Mouse (Mus musculus): ENCODE data around the gene Fam131c. TPM values are rescaled to one million over a fixed set of nuclear protein-coding genes. Genes with fewer than 3 reads are reported as not detected.

Fam131c gene
- polyA plus RNA-seq, 1 experiment from 2014 or later: not detected

DNA sequence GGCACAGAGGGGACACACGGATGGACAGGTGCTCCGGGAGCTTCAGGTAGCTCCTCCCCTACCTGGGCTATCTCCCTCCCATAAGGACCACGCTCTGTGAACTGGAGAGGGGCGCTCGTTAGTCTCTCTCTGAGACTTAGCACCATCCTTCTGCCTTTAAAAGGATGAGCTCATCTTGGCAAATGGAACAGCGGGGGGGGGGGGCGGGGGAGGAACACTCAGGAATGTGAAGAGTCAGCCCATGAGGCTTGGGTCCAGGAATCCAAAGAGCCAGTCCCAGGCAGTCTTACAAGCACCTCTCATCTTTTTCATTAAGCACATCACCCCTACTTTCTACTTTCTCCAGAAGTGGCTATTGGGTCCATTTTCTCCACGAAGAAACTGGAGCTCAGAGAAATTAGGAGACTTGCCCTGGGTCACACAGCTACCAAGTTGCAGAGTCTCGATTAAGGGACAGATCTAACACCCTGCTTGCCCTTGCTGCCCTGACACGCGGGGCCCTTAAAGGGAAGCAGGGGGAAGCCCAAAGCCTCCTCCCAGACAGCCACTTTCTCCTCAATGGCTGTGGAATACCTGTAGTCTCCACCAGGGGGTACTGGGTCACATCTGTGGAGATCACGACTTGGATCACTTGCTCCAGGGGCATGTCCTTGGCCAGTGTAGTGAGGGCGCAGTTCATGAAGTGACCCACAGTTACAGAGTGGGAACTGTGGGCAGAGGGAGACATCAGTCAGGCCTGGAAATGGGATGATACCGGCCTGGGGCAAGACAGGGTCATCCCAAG is 38.7 kb downstream of the Fam131c start:
- no peak overlapping the region for H3K27ac ChIP-seq (ENCODE audit: low read length)
- no peak for ATAC-seq (ENCODE audit: low read depth)
- H3K9ac ChIP-seq (ENCODE audit: low read depth, low read length): no peak overlapping the region
- H3K9me3 ChIP-seq (replicated peaks; ENCODE audit: control insufficient read depth, low read length): no peaks in the 10 kb centered on the region
- WGBS (ENCODE audit: insufficient replicate concordance): 34% methylated on average over 14 of the region's 14 CpGs
- no peaks in the 10 kb centered on the region for H3K36me3 ChIP-seq (ENCODE audit: control insufficient read depth, insufficient read depth)
- H3K4me1 ChIP-seq (ENCODE audit: control insufficient read depth, low read depth, low read length): peaks cover 2% of the 10 kb centered on the region; the same call in 1 of the 2 replicates
- no peak overlapping the region for H3K4me3 ChIP-seq (ENCODE audit: low read depth, low read length)
- no peak overlapping the region for H3K4me2 ChIP-seq (ENCODE audit: low read depth, low read length)
- peaks cover 4% of the 10 kb centered on the region; the same call in 1 of the 2 replicates for H3K27me3 ChIP-seq (ENCODE audit: control insufficient read depth, insufficient read depth, low read depth, low read length)

DNA sequence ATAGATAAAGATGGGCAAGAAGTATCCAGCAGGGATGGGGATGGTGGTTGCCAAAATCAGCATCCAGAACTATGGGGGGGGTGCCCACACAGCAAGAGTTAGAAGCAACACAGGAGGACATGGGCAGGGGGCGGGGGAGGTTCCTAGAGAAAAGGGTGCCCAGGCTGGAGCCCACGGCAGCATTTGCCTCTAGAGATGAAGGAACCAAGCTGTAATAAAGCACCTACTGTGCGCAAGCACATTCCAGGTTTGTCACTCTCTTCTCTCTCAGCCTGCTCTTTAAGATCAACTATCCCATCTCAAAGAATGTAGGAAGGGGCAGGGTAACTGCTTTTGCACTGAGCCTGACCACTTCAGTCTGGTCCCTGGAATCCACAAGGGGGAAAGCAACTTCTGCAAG is 40.6 kb downstream of the Fam131c start:
- WGBS (ENCODE audit: insufficient replicate concordance): 71% methylated on average over 3 of the region's 3 CpGs
- H3K27ac ChIP-seq (ENCODE audit: low read length): no peak overlapping the region
- no peak overlapping the region for H3K9ac ChIP-seq (ENCODE audit: low read depth, low read length)
- H3K4me3 ChIP-seq (ENCODE audit: low read depth, low read length): no peak overlapping the region
- no peaks in the 10 kb centered on the region for H3K36me3 ChIP-seq (ENCODE audit: control insufficient read depth, insufficient read depth)
- H3K27me3 ChIP-seq (ENCODE audit: control insufficient read depth, insufficient read depth, low read depth, low read length): peaks cover 4% of the 10 kb centered on the region; the same call in 1 of the 2 replicates
- H3K4me1 ChIP-seq (ENCODE audit: control insufficient read depth, low read depth, low read length): peaks cover 2% of the 10 kb centered on the region; the same call in 1 of the 2 replicates
- no peak overlapping the region for H3K4me2 ChIP-seq (ENCODE audit: low read depth, low read length)
- no peaks in the 10 kb centered on the region for H3K9me3 ChIP-seq (replicated peaks; ENCODE audit: control insufficient read depth, low read length)
- ATAC-seq (ENCODE audit: low read depth): no peak

DNA sequence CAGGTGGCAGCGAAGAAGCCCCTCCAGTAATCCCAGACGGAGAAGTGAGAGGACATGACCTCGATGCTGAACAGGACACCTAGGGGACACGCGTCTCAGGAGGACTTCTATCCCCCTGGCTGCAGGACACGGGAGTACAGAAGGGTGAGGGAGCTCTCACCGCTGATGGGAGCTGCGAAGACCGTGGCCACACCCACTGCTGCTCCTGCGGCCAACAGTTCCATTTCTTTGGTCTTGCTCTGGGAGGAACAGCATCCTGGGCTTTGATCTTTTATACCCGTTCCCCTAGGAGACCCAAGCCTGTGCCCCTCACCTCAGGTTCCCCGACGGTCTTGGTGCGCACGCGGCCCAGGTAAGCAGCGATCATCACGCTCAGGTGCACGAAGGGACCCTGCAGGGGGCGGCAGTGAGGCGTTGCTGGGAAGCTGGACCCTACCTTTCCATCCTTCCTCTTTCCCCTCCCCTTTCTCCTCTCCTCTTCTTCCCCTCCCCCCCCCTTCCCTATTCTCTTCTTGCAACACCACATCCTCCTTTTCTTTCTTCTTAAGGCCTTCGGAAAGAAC is 43.5 kb downstream of the Fam131c start:
- H3K9me3 ChIP-seq (replicated peaks; ENCODE audit: control insufficient read depth, low read length): no peaks in the 10 kb centered on the region
- H3K27ac ChIP-seq (ENCODE audit: low read length): no peak overlapping the region
- peaks cover 4% of the 10 kb centered on the region; the same call in 1 of the 2 replicates for H3K27me3 ChIP-seq (ENCODE audit: control insufficient read depth, insufficient read depth, low read depth, low read length)
- no peak overlapping the region for H3K9ac ChIP-seq (ENCODE audit: low read depth, low read length)
- ATAC-seq (ENCODE audit: low read depth): no peak
- no peaks in the 10 kb centered on the region for H3K36me3 ChIP-seq (ENCODE audit: control insufficient read depth, insufficient read depth)
- H3K4me2 ChIP-seq (ENCODE audit: low read depth, low read length): no peak overlapping the region
- WGBS (ENCODE audit: insufficient replicate concordance): 18% methylated on average over 22 of the region's 22 CpGs
- no peaks in the 10 kb centered on the region for H3K4me1 ChIP-seq (ENCODE audit: control insufficient read depth, low read depth, low read length)
- H3K4me3 ChIP-seq (ENCODE audit: low read depth, low read length): no peak overlapping the region

DNA sequence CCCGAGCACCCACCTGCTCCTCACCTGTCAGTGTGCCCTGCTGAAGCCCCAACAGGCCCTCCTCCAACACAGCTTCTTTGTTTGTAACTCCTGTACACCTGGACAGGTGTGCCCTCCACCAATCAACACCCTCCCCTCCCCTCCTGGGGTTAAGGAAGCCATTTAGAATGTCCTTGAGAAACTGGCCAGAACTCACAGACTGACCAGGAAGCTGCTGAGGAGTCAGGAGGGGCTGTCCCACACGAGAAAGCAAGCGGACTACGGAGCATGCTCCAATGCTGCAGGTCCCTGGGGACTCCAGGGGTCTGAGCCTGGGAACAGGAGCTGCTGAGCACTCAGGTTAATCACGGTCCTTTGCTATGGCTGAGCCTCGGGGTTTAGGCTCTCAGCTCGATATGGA is 47.9 kb downstream of the Fam131c start, which contains the start of gene Clcnkb:
TSS of gene Clcnkb (minus strand) at position 91 of the 400 bp plus-strand sequence.
- no peaks in the 10 kb centered on the region for H3K9me3 ChIP-seq (replicated peaks; ENCODE audit: control insufficient read depth, low read length)
- no peak within 1 kb of the TSS for H3K4me2 ChIP-seq (ENCODE audit: low read depth, low read length)
- peaks cover 3% of the 10 kb centered on the region for H3K4me1 ChIP-seq (ENCODE audit: control insufficient read depth, low read depth, low read length)
- H3K4me3 ChIP-seq (ENCODE audit: low read depth, low read length): no peak within 1 kb of the TSS
- H3K27me3 ChIP-seq (ENCODE audit: control insufficient read depth, insufficient read depth, low read depth, low read length): no peaks in the 10 kb centered on the region
- WGBS (ENCODE audit: insufficient replicate concordance): 39% methylated on average over 7 of the region's 7 CpGs
- H3K36me3 ChIP-seq (ENCODE audit: control insufficient read depth, insufficient read depth): no peaks in the 10 kb centered on the region
- ATAC-seq (ENCODE audit: low read depth): no peak
- H3K27ac ChIP-seq (ENCODE audit: low read length): no peak within 1 kb of the TSS
- no peak within 1 kb of the TSS for H3K9ac ChIP-seq (ENCODE audit: low read depth, low read length)

DNA sequence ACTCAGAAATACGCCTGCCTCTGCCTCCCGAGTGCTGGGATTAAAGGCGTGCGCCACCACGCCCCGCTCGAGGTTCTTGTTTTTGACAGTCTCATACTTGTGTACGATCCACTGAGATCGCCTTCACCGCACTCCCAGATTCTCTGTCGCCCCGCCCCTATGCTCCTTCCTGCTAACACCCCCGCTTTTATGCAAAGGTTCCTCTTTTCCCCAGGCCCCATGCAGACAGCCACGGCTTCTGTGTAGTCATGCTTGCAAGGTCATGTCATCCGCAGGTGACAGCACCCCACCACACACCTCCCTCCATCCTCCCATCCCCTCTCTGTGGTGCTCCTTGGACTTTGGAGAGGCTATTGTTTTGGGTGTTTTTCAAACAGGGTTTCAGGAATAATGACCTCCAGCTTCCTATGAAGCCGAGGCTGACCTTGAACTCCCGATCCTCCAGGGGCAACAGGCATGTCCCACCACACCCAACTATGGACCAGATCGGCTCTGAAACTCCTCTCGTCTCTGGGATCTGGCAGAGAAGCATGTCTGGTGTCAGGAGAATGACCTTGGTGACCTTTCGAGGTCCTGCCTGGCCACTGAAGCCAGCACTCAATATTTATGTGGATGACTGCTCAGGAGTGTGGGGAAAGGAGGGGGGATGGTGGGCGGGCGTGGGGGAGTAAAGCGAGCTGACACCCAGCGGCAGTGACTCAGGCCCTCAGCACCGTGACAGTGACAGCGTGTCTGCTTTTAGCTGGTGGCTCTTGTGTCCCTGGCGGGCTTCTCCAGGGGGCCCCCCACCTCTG is 51.6 kb downstream of the Fam131c start:
- Histone ChIP-seq H3K4me1 (ENCODE audit: control insufficient read depth, low read depth, low read length) (peaks cover 7% of the 10 kb centered on the region), H3K27me3 (ENCODE audit: control insufficient read depth, insufficient read depth, low read depth, low read length) (no peaks in the 10 kb centered on the region; the same call in 1 of the 2 replicates), H3K9ac (ENCODE audit: low read depth, low read length) (no peak overlapping the region), H3K4me3 (ENCODE audit: low read depth, low read length) (no peak overlapping the region), H3K27ac (ENCODE audit: low read length) (no peak overlapping the region), H3K9me3 (replicated peaks; ENCODE audit: control insufficient read depth, low read length) (no peaks in the 10 kb centered on the region), H3K4me2 (ENCODE audit: low read depth, low read length) (no peak overlapping the region), H3K36me3 (ENCODE audit: control insufficient read depth, insufficient read depth) (no peaks in the 10 kb centered on the region)
- ATAC-seq (ENCODE audit: low read depth): no peak
- 25% methylated on average over 27 of the region's 27 CpGs for WGBS (ENCODE audit: insufficient replicate concordance)

DNA sequence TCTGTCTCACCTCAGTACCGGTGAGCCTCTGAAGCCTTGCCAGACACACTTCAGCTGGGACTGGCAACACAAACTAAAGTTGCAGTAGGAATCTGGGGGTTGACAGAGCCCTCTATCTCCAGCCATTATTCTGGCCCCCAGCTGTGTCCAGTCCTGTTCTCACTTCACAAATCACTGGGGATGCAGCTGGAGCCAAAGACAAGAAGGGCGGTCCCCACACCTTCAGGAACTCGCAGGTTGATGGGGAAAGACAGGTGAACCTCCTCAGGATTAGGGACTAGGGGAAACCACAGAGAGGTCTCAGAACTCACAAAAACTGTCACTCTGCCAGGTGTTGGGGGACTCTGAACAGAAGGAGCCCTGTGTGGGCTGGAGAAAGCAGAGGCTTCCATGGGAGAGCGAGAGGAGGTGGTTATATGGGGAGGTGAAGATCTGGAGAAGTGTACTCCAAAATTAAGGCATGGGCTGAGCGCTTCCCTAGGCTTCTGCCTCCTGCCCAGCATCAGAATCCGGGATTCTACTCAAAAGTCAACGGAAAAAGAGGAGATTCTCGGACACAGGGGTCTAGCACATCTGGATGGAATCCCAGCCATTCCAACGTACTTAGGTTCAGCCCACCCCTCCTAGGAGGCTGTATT is 52.3 kb downstream of the Fam131c start, which contains the start of gene Hspb7:
TSS of gene Hspb7 (plus strand) at position 588 of the 638 bp plus-strand sequence.
- 48% methylated on average over 9 of the region's 9 CpGs for whole genome bisulfite sequencing (ENCODE audit: insufficient replicate concordance)
- H3K27me3 ChIP-seq (ENCODE audit: control insufficient read depth, insufficient read depth, low read depth, low read length): peaks cover 3% of the 10 kb centered on the region
- no peak within 1 kb of the TSS for H3K9ac ChIP-seq (ENCODE audit: low read depth, low read length)
- H3K36me3 ChIP-seq (ENCODE audit: control insufficient read depth, insufficient read depth): no peaks in the 10 kb centered on the region
- ATAC-seq (ENCODE audit: low read depth): no peak
- no peaks in the 10 kb centered on the region for H3K9me3 ChIP-seq (replicated peaks; ENCODE audit: control insufficient read depth, low read length)
- H3K27ac ChIP-seq (ENCODE audit: low read length): no peak within 1 kb of the TSS
- H3K4me3 ChIP-seq (ENCODE audit: low read depth, low read length): no peak within 1 kb of the TSS
- no peak within 1 kb of the TSS for H3K4me2 ChIP-seq (ENCODE audit: low read depth, low read length)
- H3K4me1 ChIP-seq (ENCODE audit: control insufficient read depth, low read depth, low read length): peaks cover 7% of the 10 kb centered on the region

DNA sequence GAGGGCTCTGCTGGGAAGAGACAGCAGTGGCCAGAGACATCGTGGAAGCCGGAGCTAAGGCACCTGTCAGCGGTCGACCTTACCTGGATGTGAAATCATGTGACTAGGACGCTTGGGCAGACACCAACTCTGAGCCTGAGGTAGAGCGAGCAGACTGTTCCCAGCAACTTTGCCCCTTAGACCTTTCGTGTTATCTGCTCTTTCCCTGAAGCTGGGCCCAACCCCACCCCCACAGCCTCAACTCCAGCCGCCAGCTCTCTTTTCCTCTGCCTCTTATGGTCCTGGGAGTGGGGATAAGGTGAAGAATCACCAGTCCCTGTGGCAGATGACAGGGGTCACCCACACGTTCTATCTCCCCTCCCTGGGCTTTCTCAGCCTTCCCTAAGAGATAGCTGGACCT is 52.9 kb downstream of the Fam131c start:
- no peak overlapping the region for H3K4me2 ChIP-seq (ENCODE audit: low read depth, low read length)
- H3K36me3 ChIP-seq (ENCODE audit: control insufficient read depth, insufficient read depth): no peaks in the 10 kb centered on the region
- no peaks in the 10 kb centered on the region for H3K9me3 ChIP-seq (replicated peaks; ENCODE audit: control insufficient read depth, low read length)
- H3K27ac ChIP-seq (ENCODE audit: low read length): no peak overlapping the region
- H3K4me1 ChIP-seq (ENCODE audit: control insufficient read depth, low read depth, low read length): peaks cover 7% of the 10 kb centered on the region
- H3K9ac ChIP-seq (ENCODE audit: low read depth, low read length): no peak overlapping the region
- no peak; the same call in 1 of the 2 replicates for ATAC-seq (ENCODE audit: low read depth)
- H3K4me3 ChIP-seq (ENCODE audit: low read depth, low read length): no peak overlapping the region
- WGBS (ENCODE audit: insufficient replicate concordance): 39% methylated on average over 9 of the region's 9 CpGs
- H3K27me3 ChIP-seq (ENCODE audit: control insufficient read depth, insufficient read depth, low read depth, low read length): peaks cover 6% of the 10 kb centered on the region

DNA sequence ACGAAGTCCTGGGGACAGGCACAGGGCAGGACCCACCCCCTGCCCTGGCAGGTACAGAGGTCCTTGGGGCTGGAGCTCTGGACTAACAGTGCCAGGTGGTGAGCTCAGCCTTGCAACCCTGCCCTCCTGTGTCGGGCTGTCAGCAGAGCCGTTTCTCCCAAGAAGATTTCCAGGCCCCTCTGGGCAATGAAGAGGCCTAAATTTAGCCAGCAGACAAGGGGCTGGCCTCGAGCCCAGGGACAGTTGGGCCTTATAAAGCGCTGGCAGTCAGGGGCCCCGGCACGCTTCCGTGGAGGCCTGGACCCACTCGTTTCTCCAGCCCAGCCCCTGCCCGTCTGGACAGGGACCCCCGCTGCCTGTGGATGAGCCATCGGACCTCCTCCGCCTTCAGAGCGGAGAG is 53.4 kb downstream of the Fam131c start:
- H3K4me1 ChIP-seq (ENCODE audit: control insufficient read depth, low read depth, low read length): peaks cover 7% of the 10 kb centered on the region
- H3K4me3 ChIP-seq (ENCODE audit: low read depth, low read length): no peak overlapping the region
- 66% methylated on average over 14 of the region's 14 CpGs for WGBS (ENCODE audit: insufficient replicate concordance)
- H3K9ac ChIP-seq (ENCODE audit: low read depth, low read length): no peak overlapping the region
- peaks cover 6% of the 10 kb centered on the region for H3K27me3 ChIP-seq (ENCODE audit: control insufficient read depth, insufficient read depth, low read depth, low read length)
- no peak for ATAC-seq (ENCODE audit: low read depth)
- H3K27ac ChIP-seq (ENCODE audit: low read length): no peak overlapping the region
- no peak overlapping the region for H3K4me2 ChIP-seq (ENCODE audit: low read depth, low read length)
- no peaks in the 10 kb centered on the region for H3K36me3 ChIP-seq (ENCODE audit: control insufficient read depth, insufficient read depth)
- H3K9me3 ChIP-seq (replicated peaks; ENCODE audit: control insufficient read depth, low read length): no peaks in the 10 kb centered on the region

Data from liver, embryonic 16.5 days (tissue).